Mouse (Mus musculus) central nervous system, embryonic 14 days (tissue): ENCODE data around the gene Scgb2b15. TPM values are rescaled to one million over a fixed set of nuclear protein-coding genes. Genes with fewer than 3 reads are reported as not detected.

Source experiments
- polyA plus RNA-seq: library from polyadenylated mRNA; depleted of rRNA; stranded (reverse); fragments of >200 nt; gene quantifications from 2 replicates; pipeline ENCODE4 v1.2.3, GENCODE M21; 2012; rRNA removed

Scgb2b15 gene
- not detected in 2 replicates for polyA plus RNA-seq

DNA sequence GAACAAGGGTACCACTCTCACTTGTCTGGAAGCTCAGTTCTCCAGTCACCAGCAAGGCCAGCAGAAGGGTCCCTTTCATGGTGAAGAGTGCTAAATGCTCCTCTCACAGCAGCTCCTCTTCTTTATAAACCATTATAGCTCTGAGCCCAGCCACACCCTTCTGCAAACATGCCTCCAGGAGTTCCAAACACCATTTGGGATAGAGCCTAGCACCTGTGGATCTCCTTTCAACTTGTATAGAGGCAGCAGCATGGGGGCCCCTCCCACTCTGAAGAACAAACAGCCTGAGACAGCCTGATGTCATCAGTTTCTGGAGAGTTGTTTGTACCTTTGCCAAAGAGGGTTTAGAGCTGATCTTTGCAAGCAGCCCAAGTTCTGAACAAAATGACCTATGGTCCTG lies at the start of gene Scgb2b15:
Scgb2b15 (minus strand) TSS at position 101 of the 400 bp plus-strand sequence.

DNA sequence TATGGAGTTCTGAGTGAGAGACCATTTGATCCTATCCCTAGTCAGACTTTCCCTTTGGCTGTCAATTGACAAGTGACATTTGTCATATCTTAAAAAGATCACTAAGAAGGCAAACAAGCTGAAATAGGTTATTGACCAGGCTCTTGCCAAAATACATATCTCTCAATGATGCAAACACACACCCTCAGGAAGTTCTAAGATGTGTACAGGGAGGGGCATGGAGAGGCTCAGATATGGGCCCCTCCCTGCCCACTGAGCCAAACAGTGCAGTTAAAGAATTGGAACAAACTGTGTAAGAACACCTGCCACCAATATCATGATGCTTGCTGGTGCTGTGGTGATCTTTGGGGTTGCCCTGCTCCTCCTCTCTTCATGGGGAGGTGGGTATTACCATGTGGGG lies 6.8 kb upstream of the Scgb2b15 start, which contains the start of gene Scgb1b15:
Scgb1b15 (plus strand) TSS at position 301 of the 400 bp plus-strand sequence.

Other genes with a start within 250 kb of the Scgb2b15 start
- not detected in 2 replicates for gene Scgb1b15, start 6.9 kb upstream of the Scgb2b15 start, polyA plus RNA-seq
- not detected in 2 replicates for gene Scgb2b17, start 226.9 kb upstream of the Scgb2b15 start, polyA plus RNA-seq
- not detected in 2 replicates for gene Scgb1b17, start 233.8 kb upstream of the Scgb2b15 start, polyA plus RNA-seq